Mouse (Mus musculus) midbrain, embryonic 11.5 days (tissue): ENCODE measurements around the gene Kirrel. TPM values are rescaled to one million over a fixed set of nuclear protein-coding genes. Genes with fewer than 3 reads are reported as not detected.

Experiments
- ATAC-seq: fragments of 200-750 bp; cut with Nextera tagmentation; 2 replicates; pipeline ENCODE4 v1.8.0; 2017; ENCODE audit warnings: moderate TSS enrichment, moderate library complexity; ENCODE audit not compliant: low FRiP score
- DNase-seq: peaks from one replicate; pipeline ENCODE4 v3.0.0; 2015; ENCODE audit warnings: low spot score; ENCODE audit errors: missing footprints
- H3K27ac ChIP-seq: fragments of 300-500 bp; sonication (generic); 2 replicates; pipeline ENCODE4 v1.5.1; 2014; ENCODE audit warnings: low read depth, low read length
- H3K27me3 ChIP-seq: fragments of 300-500 bp; sonication (generic); 2 replicates; pipeline ENCODE4 v1.6.1; 2014; ENCODE audit warnings: mild to moderate bottlenecking, low read length, moderate library complexity, mixed read lengths; ENCODE audit not compliant: control insufficient read depth, insufficient read depth
- H3K36me3 ChIP-seq: fragments of 300-500 bp; sonication (generic); 2 replicates; pipeline ENCODE4 v1.6.1; 2014; ENCODE audit warnings: mild to moderate bottlenecking, low read length, moderate library complexity, mixed read lengths; ENCODE audit not compliant: control insufficient read depth, insufficient read depth
- H3K4me1 ChIP-seq: fragments of 300-500 bp; sonication (generic); 2 replicates; pipeline ENCODE4 v1.6.1; 2014; ENCODE audit warnings: low read length; ENCODE audit not compliant: control insufficient read depth, insufficient read depth
- H3K4me2 ChIP-seq: fragments of 300-500 bp; sonication (generic); 2 replicates; pipeline ENCODE4 v1.6.1; 2014; ENCODE audit warnings: mild to moderate bottlenecking, moderate library complexity
- H3K4me3 ChIP-seq: fragments of 300-500 bp; sonication (generic); 2 replicates; pipeline ENCODE4 v1.5.1; 2014; ENCODE audit warnings: low read depth, low read length
- H3K9ac ChIP-seq: fragments of 300-500 bp; sonication (generic); 2 replicates; pipeline ENCODE4 v1.6.1; 2014; ENCODE audit warnings: low read length
- H3K9me3 ChIP-seq: fragments of 300-500 bp; sonication (generic); 2 replicates; pipeline ENCODE4 v1.6.1; 2016; ENCODE audit warnings: low read length; ENCODE audit not compliant: control insufficient read depth
- WGBS: fragments of 180-500 bp; shearing (Covaris S2); extraction: QIAGEN DNeasy Blood & Tissue Kit; methylation state at CpG from one replicate; pipeline ENCODE4 v1.1.7; 2014; 5-methylcytosine and 5-hydroxymethylcytosine counted together
- polyA plus RNA-seq: library from polyadenylated mRNA; unstranded; fragments of >200 nt; fragmentation: Nextera tagmentation; extraction: Ambion mirVana; gene quantifications from 2 replicates; pipeline ENCODE4 v1.2.1, GENCODE M21; 2014

The Kirrel gene
- polyA plus RNA-seq, 1 experiment from 2014 or later: 7.4 TPM

DNA sequence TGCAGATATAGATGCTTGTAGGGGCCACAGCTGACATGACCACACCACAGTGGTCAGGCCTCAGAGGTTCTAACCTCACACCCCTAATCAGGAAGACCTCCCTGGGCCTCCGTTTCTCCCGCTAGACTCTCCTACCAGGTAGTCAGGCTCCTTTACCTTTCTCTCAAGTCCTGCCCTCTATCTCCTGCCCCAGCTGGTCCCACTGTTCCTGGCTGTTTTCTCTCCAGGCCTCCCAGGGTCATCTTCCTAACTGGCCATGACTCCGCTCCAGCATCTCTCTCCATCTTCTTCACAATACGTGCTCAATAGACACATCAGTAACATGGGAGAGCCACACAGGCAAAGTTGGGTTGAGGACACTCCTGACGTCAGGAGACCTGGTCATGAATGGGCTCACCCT, 12.9 kb downstream of the Kirrel start:
- no peak for DNase-seq
- ATAC-seq: no peak
- Histone ChIP-seq H3K27ac (no peak overlapping the region), H3K27me3 (no peaks in the 10 kb centered on the region), H3K36me3 (no peaks in the 10 kb centered on the region), H3K4me1 (peaks cover 36% of the 10 kb centered on the region), H3K4me2 (no peak overlapping the region), H3K9ac (peak overlapping the region; percentile 40; the same call in 1 of the 2 replicates), H3K9me3 (no peaks in the 10 kb centered on the region), H3K4me3 (no peak overlapping the region)
- 91% methylated on average over 5 of the region's 5 CpGs for WGBS

DNA sequence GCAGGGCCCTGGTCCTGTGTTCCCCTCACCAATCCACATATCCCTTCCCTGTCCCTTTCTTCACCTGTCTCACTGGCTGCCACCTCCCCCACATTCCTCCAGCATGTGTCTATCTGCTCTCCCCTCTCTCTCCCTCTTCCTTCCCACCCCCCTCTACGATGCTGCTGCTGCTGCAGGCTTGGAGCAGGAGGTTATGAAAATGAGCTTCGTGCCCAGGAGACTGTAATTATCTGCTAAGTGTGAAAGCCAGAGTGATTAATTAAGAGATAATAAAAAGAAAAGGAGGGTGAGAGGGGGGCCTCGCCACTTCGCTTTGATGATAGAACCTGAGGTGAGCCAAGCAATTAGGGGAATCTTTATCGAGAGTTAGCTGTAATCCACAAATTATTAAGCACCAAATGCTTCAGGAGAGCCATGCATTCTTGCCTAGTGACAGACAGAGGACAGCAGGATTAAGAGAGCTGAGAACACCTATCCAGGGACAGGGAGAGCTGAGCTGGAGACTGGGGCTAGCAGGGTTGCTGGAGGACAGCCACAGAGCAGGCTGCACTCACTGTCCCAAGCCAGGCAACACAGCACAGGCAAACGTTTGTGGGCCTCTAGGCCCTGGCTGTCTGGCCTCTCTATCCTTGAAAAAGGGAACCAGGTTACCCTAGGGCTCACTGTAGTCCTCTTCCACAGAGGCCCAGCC, 13.6 kb downstream of the Kirrel start:
- peaks cover 36% of the 10 kb centered on the region for H3K4me1 ChIP-seq
- DNase-seq (no peak), ATAC-seq (no peak)
- no peak overlapping the region for H3K4me2 ChIP-seq
- 61% methylated on average over 6 of the region's 6 CpGs for WGBS
- no peaks in the 10 kb centered on the region for H3K9me3 ChIP-seq
- H3K4me3 ChIP-seq: no peak overlapping the region
- peak overlapping the region; percentile 40; the same call in 1 of the 2 replicates for H3K9ac ChIP-seq
- H3K27ac ChIP-seq: no peak overlapping the region
- no peaks in the 10 kb centered on the region for H3K36me3 ChIP-seq
- no peaks in the 10 kb centered on the region for H3K27me3 ChIP-seq

DNA sequence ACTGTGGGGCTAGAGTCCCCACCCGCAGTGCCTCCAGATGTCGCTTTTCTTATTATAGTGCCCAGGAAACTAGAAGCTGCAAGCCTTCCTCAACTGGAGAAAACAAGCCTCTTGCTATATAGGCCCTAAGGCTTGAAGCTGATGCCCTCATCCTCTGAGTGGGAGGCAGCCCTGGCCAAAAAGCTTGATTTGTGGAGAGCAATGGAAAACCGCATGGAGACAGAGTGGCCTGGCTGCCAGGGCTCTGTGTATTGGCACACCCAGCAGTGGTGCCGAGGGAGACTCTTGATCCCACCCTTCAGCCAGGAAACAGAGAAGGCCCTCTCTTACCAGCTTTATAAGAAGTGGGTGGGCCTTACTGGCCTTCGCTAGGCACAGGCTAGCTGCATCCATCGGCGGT, 15.4 kb downstream of the Kirrel start:
- DNase-seq (no peak), ATAC-seq (no peak)
- no peak overlapping the region for H3K4me3 ChIP-seq
- WGBS: 65% methylated on average over 7 of the region's 7 CpGs
- H3K9ac ChIP-seq: no peak overlapping the region
- H3K4me1 ChIP-seq: peaks cover 40% of the 10 kb centered on the region
- no peak overlapping the region for H3K4me2 ChIP-seq
- H3K9me3 ChIP-seq: no peaks in the 10 kb centered on the region
- no peak overlapping the region; the same call in 1 of the 2 replicates for H3K27ac ChIP-seq
- no peaks in the 10 kb centered on the region for H3K36me3 ChIP-seq
- H3K27me3 ChIP-seq: no peaks in the 10 kb centered on the region

DNA sequence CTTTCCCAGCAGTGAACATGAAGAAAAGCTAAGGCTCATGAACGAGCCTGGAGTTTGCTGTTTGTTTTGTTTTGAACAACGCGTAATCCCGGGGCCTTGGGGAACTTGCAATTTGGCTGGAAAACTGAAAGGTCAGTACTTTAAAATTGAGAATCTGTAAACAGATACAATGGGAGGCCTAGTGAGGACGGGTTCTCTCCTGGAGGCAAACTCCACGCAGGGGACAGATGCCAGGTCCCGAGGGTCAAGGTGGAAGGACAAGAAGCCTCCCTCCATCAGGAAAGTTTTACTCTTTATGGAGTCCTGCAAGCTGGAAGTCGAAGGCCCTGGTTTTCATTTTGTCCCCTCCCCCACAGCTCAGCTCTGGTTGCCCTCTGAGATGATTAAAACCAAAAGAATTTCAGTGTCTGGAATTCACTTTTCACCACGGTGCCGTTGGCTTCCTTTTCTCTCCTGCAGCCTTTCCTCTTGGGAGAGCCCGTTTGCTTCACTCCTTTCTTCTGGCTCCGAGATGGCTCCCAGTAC, 16.7 kb downstream of the Kirrel start:
- ATAC-seq (no peak), DNase-seq (no peak)
- peak overlapping the region; percentile 13; the same call in 1 of the 2 replicates for H3K4me2 ChIP-seq
- no peak overlapping the region for H3K4me3 ChIP-seq
- peak overlapping the region; percentile 57 for H3K27ac ChIP-seq
- H3K36me3 ChIP-seq: no peaks in the 10 kb centered on the region
- no peaks in the 10 kb centered on the region for H3K27me3 ChIP-seq
- H3K9me3 ChIP-seq: no peaks in the 10 kb centered on the region
- WGBS: 19% methylated on average over 12 of the region's 12 CpGs
- H3K9ac ChIP-seq: 0 out of 2 replicates have a peak overlapping the region, but pooled peaks have one; percentile 4
- H3K4me1 ChIP-seq: peaks cover 47% of the 10 kb centered on the region

DNA sequence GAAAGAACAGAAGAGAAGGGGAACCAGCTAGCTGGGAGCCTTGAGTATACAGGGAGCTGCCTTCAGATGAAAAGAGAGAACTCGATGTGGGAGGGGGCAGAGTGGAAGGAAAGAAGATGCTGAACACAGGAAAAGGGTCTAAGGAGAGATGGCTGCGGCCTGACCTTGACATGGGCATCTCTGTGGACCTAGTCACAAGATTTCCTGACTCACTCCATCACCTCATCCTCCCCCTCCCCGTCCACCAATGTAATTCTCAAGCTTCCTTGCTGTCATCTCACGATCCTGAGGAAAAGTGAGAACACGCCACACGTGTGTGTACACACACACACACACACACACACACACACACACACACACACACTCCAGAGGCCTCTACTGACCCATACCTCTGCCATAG, 17.2 kb downstream of the Kirrel start:
- no peaks in the 10 kb centered on the region for H3K9me3 ChIP-seq
- H3K27me3 ChIP-seq: no peaks in the 10 kb centered on the region
- H3K27ac ChIP-seq: peak overlapping the region; percentile 40
- H3K36me3 ChIP-seq: no peaks in the 10 kb centered on the region
- 80% methylated on average over 6 of the region's 6 CpGs for WGBS
- ATAC-seq (no peak), DNase-seq (no peak)
- H3K9ac ChIP-seq: no peak overlapping the region
- peaks cover 51% of the 10 kb centered on the region for H3K4me1 ChIP-seq
- no peak overlapping the region for H3K4me3 ChIP-seq
- H3K4me2 ChIP-seq: no peak overlapping the region

DNA sequence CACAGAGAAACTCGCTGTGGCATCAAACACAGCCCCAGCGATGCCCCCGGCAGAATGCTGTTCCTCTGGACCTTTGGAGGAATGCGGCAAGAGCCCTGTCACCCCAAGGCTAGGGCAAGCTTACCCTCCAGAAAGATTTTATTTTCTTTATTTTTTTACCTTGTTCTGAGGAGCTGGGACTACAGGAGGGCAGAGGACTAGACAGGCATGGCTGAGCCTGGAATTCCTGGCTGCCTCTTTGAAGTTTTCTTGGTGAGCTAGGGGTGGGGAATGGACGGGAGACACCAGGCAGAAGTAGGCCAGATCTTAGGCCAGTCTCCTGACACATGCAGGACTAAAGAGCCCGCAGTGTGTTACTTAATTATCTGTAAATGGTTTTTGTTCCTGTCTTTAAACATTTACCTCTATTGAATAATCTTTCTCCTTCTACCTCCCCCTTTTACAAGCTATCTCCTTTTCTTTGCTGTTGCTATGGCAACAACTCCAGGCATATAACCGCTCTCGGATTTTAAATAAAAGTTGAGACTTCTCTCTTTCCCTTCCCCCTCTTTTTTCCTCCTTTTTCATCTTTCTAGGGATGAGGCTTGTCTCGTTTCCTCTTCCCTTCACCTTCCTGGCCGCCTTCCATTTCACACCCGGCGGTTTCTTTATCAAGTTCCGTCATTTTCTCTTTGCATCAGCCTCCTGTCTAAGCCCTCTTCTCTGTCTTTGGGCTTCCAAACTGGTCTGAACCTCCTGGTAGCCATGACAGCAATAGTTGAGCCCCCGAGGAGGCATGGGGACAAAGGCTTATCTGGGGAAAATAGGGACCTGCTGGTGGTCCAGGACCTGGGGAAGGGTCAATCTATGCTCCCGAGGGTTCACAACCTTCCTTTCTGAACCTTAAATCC, 19.9 kb downstream of the Kirrel start:
- no peak for ATAC-seq
- peaks cover 72% of the 10 kb centered on the region for H3K4me1 ChIP-seq
- H3K4me2 ChIP-seq: no peak overlapping the region
- H3K36me3 ChIP-seq: no peaks in the 10 kb centered on the region
- WGBS: 15% methylated on average over 15 of the region's 15 CpGs
- H3K9me3 ChIP-seq: no peaks in the 10 kb centered on the region
- H3K4me3 ChIP-seq: no peak overlapping the region
- no peak overlapping the region for H3K9ac ChIP-seq
- H3K27ac ChIP-seq: peak overlapping the region; percentile 32; the same call in 1 of the 2 replicates
- no peaks in the 10 kb centered on the region for H3K27me3 ChIP-seq
- DNase-seq: peak; percentile 91

DNA sequence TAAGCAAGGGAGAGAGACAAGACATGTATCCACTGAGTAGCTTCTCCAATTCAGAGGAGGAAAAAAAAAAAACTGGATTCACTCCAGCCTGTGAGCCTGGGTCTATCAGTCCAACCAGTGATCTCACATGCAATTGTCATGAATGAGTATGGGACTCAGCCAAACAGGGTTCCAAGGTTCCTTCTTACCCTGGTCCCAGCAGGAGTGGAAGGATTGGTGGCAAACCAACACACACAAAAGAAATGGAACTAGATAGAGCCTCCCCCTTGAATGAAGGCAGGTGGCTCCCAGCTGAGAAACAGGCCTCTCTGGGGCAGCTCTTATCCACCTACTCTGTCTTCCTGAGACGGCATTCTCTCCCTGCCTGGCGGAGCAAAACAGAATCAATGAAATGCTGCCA, 21.5 kb downstream of the Kirrel start:
- no peaks in the 10 kb centered on the region for H3K9me3 ChIP-seq
- no peaks in the 10 kb centered on the region for H3K36me3 ChIP-seq
- no peak overlapping the region for H3K4me3 ChIP-seq
- no peak overlapping the region for H3K4me2 ChIP-seq
- 19% methylated on average over 2 of the region's 2 CpGs for WGBS
- H3K27me3 ChIP-seq: no peaks in the 10 kb centered on the region
- no peak for ATAC-seq
- DNase-seq: no peak
- H3K9ac ChIP-seq: no peak overlapping the region
- H3K4me1 ChIP-seq: peaks cover 58% of the 10 kb centered on the region
- H3K27ac ChIP-seq: peak overlapping the region; percentile 48; the same call in 1 of the 2 replicates

DNA sequence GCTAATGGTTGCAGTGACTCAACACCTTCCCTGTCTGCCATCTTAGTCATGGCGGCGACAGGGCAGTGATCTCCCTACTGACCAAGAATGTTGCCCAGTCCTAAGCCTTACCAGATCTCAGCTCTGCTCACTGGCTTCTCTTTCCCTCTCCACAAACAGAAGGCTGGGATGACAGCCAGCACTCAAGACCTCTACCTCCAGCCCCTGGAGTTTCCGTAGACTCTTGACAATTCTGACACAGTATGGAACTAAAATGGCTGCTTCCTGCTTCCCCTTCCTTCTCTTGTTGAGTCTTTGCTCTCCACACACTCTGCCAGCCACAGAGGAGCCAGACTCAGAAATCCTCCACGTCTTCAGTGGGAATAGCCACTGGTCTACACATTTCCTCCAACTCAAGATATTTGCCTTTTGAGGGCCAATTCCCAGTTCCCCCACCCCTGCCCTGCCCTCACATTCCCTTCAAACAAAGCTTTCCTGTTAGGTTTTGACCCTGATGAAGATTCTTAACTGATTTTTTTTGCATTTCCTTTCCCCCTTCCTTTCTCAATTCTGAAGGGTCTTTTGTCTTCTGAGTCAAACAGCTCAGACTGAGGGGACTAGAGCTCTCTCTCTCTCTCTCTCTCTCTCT, 22.3 kb downstream of the Kirrel start:
- Histone ChIP-seq H3K4me3 (no peak overlapping the region), H3K9me3 (no peaks in the 10 kb centered on the region), H3K4me1 (peaks cover 51% of the 10 kb centered on the region), H3K9ac (no peak overlapping the region), H3K36me3 (no peaks in the 10 kb centered on the region), H3K4me2 (no peak overlapping the region), H3K27ac (no peak overlapping the region), H3K27me3 (no peaks in the 10 kb centered on the region)
- no peak for ATAC-seq
- no peak for DNase-seq
- WGBS: 81% methylated on average over 4 of the region's 4 CpGs
